ENCODE assay signal across 8 mouse cellular contexts in the genomic region with DNA sequence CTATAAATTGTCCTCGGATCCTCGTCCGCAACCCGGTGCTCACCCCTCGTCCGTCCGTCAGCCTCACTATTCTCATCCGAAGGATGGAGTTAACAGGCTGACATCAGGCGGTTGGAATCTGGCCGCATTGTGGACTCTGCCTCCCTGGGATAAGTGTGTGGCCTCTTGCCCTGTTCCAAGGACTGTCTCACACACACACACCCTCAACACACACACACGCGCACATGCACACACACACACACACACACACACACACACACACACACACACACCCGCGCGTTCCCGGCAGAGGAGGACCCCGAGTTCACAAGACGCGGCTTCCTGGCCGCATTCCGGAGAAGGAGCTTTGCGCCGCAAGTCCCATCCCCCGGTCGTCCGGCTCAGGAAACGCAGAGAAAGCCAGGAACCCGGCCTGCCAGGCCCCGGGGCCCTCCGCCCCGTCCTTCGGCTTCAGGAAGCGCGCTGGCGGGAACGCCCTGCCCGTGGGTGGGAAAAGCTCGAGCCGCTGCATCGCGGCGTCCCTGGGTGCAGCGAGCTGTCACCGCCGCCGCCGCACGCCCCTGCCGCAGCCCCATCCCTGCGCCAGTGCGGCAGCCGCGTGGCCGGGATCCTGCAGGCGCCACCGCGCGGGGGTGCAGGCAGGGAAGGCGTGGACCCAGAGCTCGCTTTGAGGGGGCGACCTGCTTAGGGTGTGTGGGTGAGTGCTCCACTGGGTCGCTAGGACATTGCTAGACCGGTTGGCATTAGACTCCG. TPM values are rescaled to one million over a fixed set of nuclear protein-coding genes. Genes with fewer than 3 reads are reported as not detected.
DNase-seq lines count a peak whose midpoint lies in the region; ATAC-seq lines count a peak whose summit lies in the region.

Gene 6030445D17Rik (plus strand): TSS at position 165 of the 753 bp plus-strand sequence.

- H3K4me3 ChIP-seq in embryonic facial prominence, embryonic 15.5 days (replicated peaks), result peak within 1 kb of the TSS; percentile 71
- H3K4me3 ChIP-seq in heart, embryonic 11.5 days (ENCODE audit: low read depth, low read length), result peak within 1 kb of the TSS; percentile 71
- H3K4me3 ChIP-seq in kidney, embryonic 14.5 days (ENCODE audit: low read length), result peak within 1 kb of the TSS; percentile 55
- H3K4me3 ChIP-seq in liver, embryonic 13.5 days (replicated peaks), result peak within 1 kb of the TSS; percentile 65
- peak within 1 kb of the TSS; percentile 69 for H3K4me3 ChIP-seq in stomach, embryonic 16.5 days (replicated peaks; ENCODE audit: low read length)

- H3K27me3 ChIP-seq in embryonic facial prominence, embryonic 15.5 days, result peaks cover 17% of the 10 kb centered on the region
- H3K27me3 ChIP-seq in heart, embryonic 11.5 days (ENCODE audit: control insufficient read depth, insufficient read depth, low read length), result peaks cover 5% of the 10 kb centered on the region; the same call in 1 of the 2 replicates
- peaks cover 5% of the 10 kb centered on the region; the same call in 1 of the 2 replicates for H3K27me3 ChIP-seq in kidney, embryonic 14.5 days (ENCODE audit: control insufficient read depth, insufficient read depth, low read length)
- H3K27me3 ChIP-seq in liver, embryonic 13.5 days, result peaks cover 67% of the 10 kb centered on the region
- peaks cover 8% of the 10 kb centered on the region; the same call in 1 of the 2 replicates for H3K27me3 ChIP-seq in stomach, embryonic 16.5 days (ENCODE audit: control insufficient read depth, insufficient read depth, low read length)

- H3K36me3 ChIP-seq in embryonic facial prominence, embryonic 15.5 days, result no peaks in the 10 kb centered on the region
- no peaks in the 10 kb centered on the region for H3K36me3 ChIP-seq in heart, embryonic 11.5 days (ENCODE audit: control insufficient read depth, insufficient read depth, low read length)
- no peaks in the 10 kb centered on the region for H3K36me3 ChIP-seq in kidney, embryonic 14.5 days (ENCODE audit: control insufficient read depth, insufficient read depth, low read length)
- no peaks in the 10 kb centered on the region for H3K36me3 ChIP-seq in liver, embryonic 13.5 days
- no peaks in the 10 kb centered on the region for H3K36me3 ChIP-seq in stomach, embryonic 16.5 days (ENCODE audit: control insufficient read depth, insufficient read depth, low read length)

- H3K9ac ChIP-seq in embryonic facial prominence, embryonic 15.5 days, result peak within 1 kb of the TSS; percentile 33
- peak within 1 kb of the TSS; percentile 76 for H3K9ac ChIP-seq in heart, embryonic 11.5 days (ENCODE audit: low read depth, low read length)
- peak within 1 kb of the TSS; percentile 72 for H3K9ac ChIP-seq in kidney, embryonic 14.5 days (ENCODE audit: low read depth, low read length)
- peak within 1 kb of the TSS; percentile 68 for H3K9ac ChIP-seq in liver, embryonic 13.5 days
- H3K9ac ChIP-seq in stomach, embryonic 16.5 days (ENCODE audit: low read length), result peak within 1 kb of the TSS; percentile 82

- peaks cover 25% of the 10 kb centered on the region for H3K4me1 ChIP-seq in embryonic facial prominence, embryonic 15.5 days
- peaks cover 14% of the 10 kb centered on the region for H3K4me1 ChIP-seq in heart, embryonic 11.5 days (ENCODE audit: control insufficient read depth, insufficient read depth, low read length)
- peaks cover 5% of the 10 kb centered on the region; the same call in 1 of the 2 replicates for H3K4me1 ChIP-seq in kidney, embryonic 14.5 days (ENCODE audit: control insufficient read depth, insufficient read depth, low read length)
- H3K4me1 ChIP-seq in liver, embryonic 13.5 days (replicated peaks), result peaks cover 21% of the 10 kb centered on the region
- H3K4me1 ChIP-seq in stomach, embryonic 16.5 days (ENCODE audit: control insufficient read depth, insufficient read depth, low read length), result peaks cover 16% of the 10 kb centered on the region; the same call in 1 of the 2 replicates

- peak; percentile 78 for ATAC-seq in embryonic facial prominence, embryonic 15.5 days (ENCODE audit: insufficient number of reproducible peaks, low FRiP score, low TSS enrichment, low read depth)
- peak; percentile 73 for ATAC-seq in heart, embryonic 11.5 days (replicated peaks; ENCODE audit: insufficient number of reproducible peaks, low FRiP score, low TSS enrichment)
- peak; percentile 78 for ATAC-seq in kidney, embryonic 14.5 days (ENCODE audit: low FRiP score, low TSS enrichment)
- peak; percentile 74 for ATAC-seq in liver, embryonic 13.5 days (ENCODE audit: low read depth)
- ATAC-seq in stomach, embryonic 16.5 days (ENCODE audit: insufficient read depth, low FRiP score), result peak; percentile 81

- H3K9me3 ChIP-seq in embryonic facial prominence, embryonic 15.5 days (replicated peaks), result no peaks in the 10 kb centered on the region
- H3K9me3 ChIP-seq in heart, embryonic 11.5 days (replicated peaks; ENCODE audit: control insufficient read depth, low read length), result no peaks in the 10 kb centered on the region
- H3K9me3 ChIP-seq in kidney, embryonic 14.5 days (ENCODE audit: control insufficient read depth, low read length), result no peaks in the 10 kb centered on the region
- no peaks in the 10 kb centered on the region for H3K9me3 ChIP-seq in liver, embryonic 13.5 days (replicated peaks)
- no peaks in the 10 kb centered on the region for H3K9me3 ChIP-seq in stomach, embryonic 16.5 days (replicated peaks; ENCODE audit: control insufficient read depth, low read length)

- peak within 1 kb of the TSS; percentile 75 for H3K27ac ChIP-seq in embryonic facial prominence, embryonic 15.5 days (replicated peaks)
- peak within 1 kb of the TSS; percentile 74 for H3K27ac ChIP-seq in heart, embryonic 11.5 days (ENCODE audit: low read depth, low read length)
- peak within 1 kb of the TSS; percentile 52; the same call in 1 of the 2 replicates for H3K27ac ChIP-seq in kidney, embryonic 14.5 days (ENCODE audit: low read depth, low read length)
- peak within 1 kb of the TSS; percentile 41; the same call in 1 of the 2 replicates for H3K27ac ChIP-seq in liver, embryonic 13.5 days
- H3K27ac ChIP-seq in stomach, embryonic 16.5 days (ENCODE audit: low read length), result peak within 1 kb of the TSS; percentile 86

- DNase-seq in 416B (ENCODE audit: low read depth), result peak; percentile 48
- DNase-seq in adrenal gland, postnatal 4 days (ENCODE audit: low spot score in 2 of 2), result peak; percentile 48 to 54
- DNase-seq in liver, embryonic 13.5 days, result peak; percentile 34
- peak; percentile 81 for DNase-seq in neural tube, embryonic 10.5 days (ENCODE audit: extremely low spot score, low spot score)

- peak within 1 kb of the TSS; percentile 94 for H3K4me2 ChIP-seq in embryonic facial prominence, embryonic 15.5 days (replicated peaks)
- peak within 1 kb of the TSS; percentile 98 for H3K4me2 ChIP-seq in heart, embryonic 11.5 days
- H3K4me2 ChIP-seq in kidney, embryonic 14.5 days (replicated peaks; ENCODE audit: low read depth, low read length), result peak within 1 kb of the TSS; percentile 92
- peak within 1 kb of the TSS; percentile 86 for H3K4me2 ChIP-seq in liver, embryonic 13.5 days
- peak within 1 kb of the TSS; percentile 99 for H3K4me2 ChIP-seq in stomach, embryonic 16.5 days (ENCODE audit: low read depth, low read length)

- 3% methylated on average over 64 of the region's 64 CpGs for WGBS in embryonic facial prominence, embryonic 15.5 days
- WGBS in heart, embryonic 11.5 days (ENCODE audit: insufficient replicate concordance), result under 1% methylated on average over 63 of the region's 64 CpGs
- WGBS in kidney, embryonic 14.5 days, result under 1% methylated on average over 64 of the region's 64 CpGs
- WGBS in liver, embryonic 13.5 days (ENCODE audit: insufficient replicate concordance), result 4% methylated on average over 52 of the region's 64 CpGs
- WGBS in stomach, embryonic 16.5 days, result 1% methylated on average over 62 of the region's 64 CpGs

RNA-seq across cellular contexts. Expression of gene 6030445D17Rik, which starts in this region (rescaled TPM):
- under 1 TPM; 0.40 to 0.50 TPM for total RNA-seq in adrenal gland, postnatal 4 days (2021)
- 0.19 and 0.28 TPM in 2 replicates for polyA plus RNA-seq in embryonic facial prominence, embryonic 15.5 days (2015; fragmentation: Nextera tagmentation; extraction: Ambion mirVana)
- polyA plus RNA-seq in heart, embryonic 11.5 days (2014; fragmentation: Nextera tagmentation; extraction: Ambion mirVana), result 0.25 and 0.29 TPM in 2 replicates
- 0.16 and 0.54 TPM in 2 replicates for polyA plus RNA-seq in kidney, embryonic 14.5 days (2014; fragmentation: Nextera tagmentation; extraction: Ambion mirVana)
- 0.06 TPM in 1 of 2 replicates, not detected in the other for polyA plus RNA-seq in liver, embryonic 13.5 days (2015; fragmentation: Nextera tagmentation; extraction: Ambion mirVana)
- polyA plus RNA-seq in stomach, embryonic 16.5 days (2015; fragmentation: Nextera tagmentation; extraction: Ambion mirVana), result 0.19 and 0.21 TPM in 2 replicates

Comparison
In these comparisons a context has a peak if more than half of its experiments do, and no peak if none do; other contexts are left out.
1. Peak in every context shown above with its lines: DNase-seq, ATAC-seq, H3K4me3 ChIP-seq and H3K27ac ChIP-seq.
2. Peak in DNase-seq in adrenal gland, postnatal 4 days; RNA of the gene not detected or under 1 TPM.
3. Peak in ATAC-seq, H3K4me3 ChIP-seq, H3K27ac ChIP-seq, H3K9ac ChIP-seq and H3K4me2 ChIP-seq in embryonic facial prominence, embryonic 15.5 days; RNA of the gene not detected or under 1 TPM.
4. Peak in ATAC-seq, H3K4me3 ChIP-seq, H3K27ac ChIP-seq, H3K9ac ChIP-seq and H3K4me2 ChIP-seq in heart, embryonic 11.5 days; RNA of the gene not detected or under 1 TPM.
5. Peak in ATAC-seq, H3K4me3 ChIP-seq, H3K27ac ChIP-seq, H3K9ac ChIP-seq and H3K4me2 ChIP-seq in kidney, embryonic 14.5 days; RNA of the gene not detected or under 1 TPM.
6. Peak in DNase-seq, ATAC-seq, H3K4me3 ChIP-seq, H3K27ac ChIP-seq, H3K9ac ChIP-seq and H3K4me2 ChIP-seq in liver, embryonic 13.5 days; RNA of the gene not detected or under 1 TPM.
7. Peak in ATAC-seq, H3K4me3 ChIP-seq, H3K27ac ChIP-seq, H3K9ac ChIP-seq and H3K4me2 ChIP-seq in stomach, embryonic 16.5 days; RNA of the gene not detected or under 1 TPM.